Mouse (Mus musculus) cerebellum, adult (tissue): ENCODE results near the gene Sh3pxd2a.

Experiments used
- ATAC-seq: cut with Nextera tagmentation; 2 replicates; pipeline ENCODE4 v1.9.2; 2017; ENCODE audit warnings: mild to moderate bottlenecking, moderate library complexity, mixed read lengths; ENCODE audit not compliant: insufficient number of reproducible peaks, low FRiP score, low TSS enrichment

Gene Sh3pxd2a

GRCm38 (mm10) chr19:47348395-47349016 is 115.7 kb downstream of the Sh3pxd2a start:
- no peak for ATAC-seq

GRCm38 (mm10) chr19:47347021-47347643 is 117.1 kb downstream of the Sh3pxd2a start:
- ATAC-seq: no peak

- ATAC-seq: no peak
Observed at GRCm38 (mm10) chr19:47346606-47347005, 117.6 kb downstream of the Sh3pxd2a start.

GRCm38 (mm10) chr19:47345851-47346568 is 118.2 kb downstream of the Sh3pxd2a start:
- no peak for ATAC-seq

GRCm38 (mm10) chr19:47343422-47343821 is 120.8 kb downstream of the Sh3pxd2a start:
- ATAC-seq: no peak

GRCm38 (mm10) chr19:47339165-47339564 is 125.0 kb downstream of the Sh3pxd2a start:
- ATAC-seq: 0 out of 2 replicates have a peak, but pooled peaks have one; percentile 22

- no peak for ATAC-seq
Observed at GRCm38 (mm10) chr19:47338396-47339164, 125.6 kb downstream of the Sh3pxd2a start.

- ATAC-seq: peak; percentile 77
Observed at GRCm38 (mm10) chr19:47337743-47338142, 126.5 kb downstream of the Sh3pxd2a start.

- ATAC-seq: no peak
Observed at GRCm38 (mm10) chr19:47337191-47337590, 127.0 kb downstream of the Sh3pxd2a start.

- no peak for ATAC-seq
Observed at GRCm38 (mm10) chr19:47335262-47335661, 128.9 kb downstream of the Sh3pxd2a start.

- ATAC-seq: no peak
Observed at GRCm38 (mm10) chr19:47334713-47335112, 129.5 kb downstream of the Sh3pxd2a start.

- no peak for ATAC-seq
Observed at GRCm38 (mm10) chr19:47330743-47331227, 133.4 kb downstream of the Sh3pxd2a start.

- no peak for ATAC-seq
Observed at GRCm38 (mm10) chr19:47329102-47329501, 135.1 kb downstream of the Sh3pxd2a start.

GRCm38 (mm10) chr19:47327896-47328882 is 136.0 kb downstream of the Sh3pxd2a start:
- ATAC-seq: peak; percentile 45; the same call in 1 of the 2 replicates

GRCm38 (mm10) chr19:47325881-47326280 is 138.3 kb downstream of the Sh3pxd2a start:
- ATAC-seq: no peak

GRCm38 (mm10) chr19:47323096-47323849 is 140.9 kb downstream of the Sh3pxd2a start:
- ATAC-seq: no peak

- ATAC-seq: no peak
Observed at GRCm38 (mm10) chr19:47320331-47320668, 143.9 kb downstream of the Sh3pxd2a start.

- no peak for ATAC-seq
Observed at GRCm38 (mm10) chr19:47319521-47320330, 144.5 kb downstream of the Sh3pxd2a start.
